Mouse (Mus musculus): ENCODE data around the gene Egfr.

The Egfr gene

DNA sequence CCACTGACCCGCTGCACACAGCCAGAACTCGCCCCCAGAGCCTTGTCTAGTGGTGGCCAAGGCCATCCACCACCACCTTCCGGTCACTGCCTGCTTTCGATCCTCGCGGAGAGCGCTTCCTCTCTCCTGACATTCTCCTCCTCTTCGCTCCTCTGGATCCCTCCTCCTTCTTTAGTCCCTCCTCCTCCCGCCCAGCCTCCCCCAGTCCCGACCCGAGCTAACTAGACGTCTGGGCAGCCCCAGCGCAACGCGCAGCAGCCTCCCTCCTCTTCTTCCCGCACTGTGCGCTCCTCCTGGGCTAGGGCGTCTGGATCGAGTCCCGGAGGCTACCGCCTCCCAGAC lies at the start of gene Egfr:
Egfr (plus strand) TSS at position 197 of the 342 bp plus-strand sequence.
- DNase-seq = no peak

DNA sequence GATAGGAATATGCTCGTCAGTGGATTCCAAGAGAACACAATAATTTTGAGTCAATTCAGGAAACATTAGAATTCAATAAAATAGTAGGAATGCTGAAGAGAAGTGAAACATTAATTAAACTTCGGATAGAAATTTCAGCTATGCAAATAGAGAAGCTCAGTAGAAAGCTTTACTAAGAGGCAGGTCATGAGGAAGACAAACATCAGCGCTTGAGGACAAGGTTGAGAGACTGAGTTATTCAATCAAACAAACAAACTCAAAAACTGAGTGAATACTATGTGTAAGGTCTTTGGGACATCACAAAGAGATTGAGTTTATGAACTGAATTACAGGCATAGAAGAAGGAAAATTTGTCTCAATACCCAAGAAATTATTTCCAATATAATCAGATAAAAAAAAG lies 48.8 kb upstream of the Egfr start:
- DNase-seq = no peak

DNA sequence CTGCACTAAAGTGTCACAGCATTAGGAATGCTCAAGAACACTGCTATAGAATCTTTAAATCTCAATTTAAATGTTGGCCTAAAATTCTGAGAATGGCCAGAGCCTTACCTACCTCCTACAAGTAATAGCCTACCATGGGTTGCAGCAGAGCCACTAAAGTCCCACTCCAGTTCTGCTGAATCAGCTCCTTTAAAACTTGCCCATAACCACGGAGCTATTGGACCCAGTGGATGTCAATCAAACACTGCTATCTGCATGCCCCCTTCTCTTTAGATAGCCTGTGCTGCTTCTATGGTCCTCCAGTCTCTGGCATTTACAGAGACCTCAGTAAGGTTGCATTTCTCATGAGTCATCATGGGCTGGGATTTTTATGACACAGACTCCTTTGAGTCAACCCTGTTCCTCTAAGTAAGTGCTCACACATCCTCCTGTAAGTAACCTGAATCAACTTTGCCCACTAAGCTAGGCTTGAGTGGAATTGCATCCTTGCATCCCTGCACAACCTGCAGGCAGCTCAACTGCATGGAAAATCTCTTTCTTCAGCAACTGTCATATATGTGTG lies 16.8 kb upstream of the Egfr start:
- DNase-seq = no peak

DNA sequence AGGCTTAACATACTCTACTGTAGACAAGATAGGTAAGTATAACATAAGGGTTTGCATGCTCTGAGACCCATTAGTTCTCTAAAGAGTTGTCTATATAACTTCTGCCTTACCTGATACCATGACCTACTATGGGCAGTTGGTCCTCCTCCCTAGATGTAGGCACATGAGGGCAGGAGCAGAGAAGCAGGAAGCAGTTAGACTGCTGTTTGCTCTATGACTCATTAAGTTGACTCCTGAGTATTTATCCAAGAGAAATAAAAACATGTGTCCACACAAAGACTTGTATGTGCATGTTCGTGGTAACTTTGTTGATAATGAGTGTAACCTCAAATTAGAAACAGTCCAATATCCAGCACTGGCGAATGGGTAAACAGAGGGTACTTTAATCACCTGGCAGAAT lies 14.7 kb upstream of the Egfr start:
- DNase-seq = no peak

DNA sequence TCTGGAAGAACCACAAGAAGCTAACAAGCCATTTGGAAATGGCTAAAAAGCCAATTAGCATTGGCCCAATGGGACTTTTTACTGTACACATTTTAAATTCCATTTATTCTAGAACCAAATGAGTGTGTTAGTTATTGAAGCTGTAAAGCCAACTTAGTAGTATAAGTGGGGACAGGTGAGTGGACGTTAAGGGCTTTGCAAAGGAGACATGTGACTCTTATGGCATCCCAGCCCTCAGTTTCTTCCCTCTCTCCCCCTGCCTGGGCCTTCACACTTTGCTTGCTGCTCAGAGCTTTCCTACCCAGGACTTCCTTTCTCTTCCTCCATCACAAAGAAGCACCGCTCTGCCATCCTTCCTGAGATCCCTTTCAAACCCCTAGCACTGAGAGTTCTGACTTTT lies 13.3 kb upstream of the Egfr start:
- DNase-seq = no peak

DNA sequence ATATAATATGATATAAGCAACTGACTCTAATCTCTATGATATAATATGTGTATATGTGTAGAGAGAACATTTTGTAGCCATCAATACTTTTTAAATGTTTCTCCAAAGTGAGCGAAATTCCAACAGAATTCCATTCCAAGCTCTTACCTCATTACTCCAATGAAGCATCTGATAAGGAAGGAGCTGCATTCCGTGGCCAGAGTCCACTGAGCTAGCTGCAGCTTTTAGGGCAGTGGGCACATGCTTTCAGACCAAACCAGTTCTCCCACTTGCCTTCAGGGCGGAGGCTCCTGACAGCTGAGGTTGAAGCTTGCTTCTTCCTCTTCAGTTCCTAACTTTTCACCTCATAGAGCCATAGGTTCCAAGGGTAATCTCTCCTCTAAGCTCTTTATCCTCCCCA lies 12.8 kb upstream of the Egfr start:
- DNase-seq = no peak

DNA sequence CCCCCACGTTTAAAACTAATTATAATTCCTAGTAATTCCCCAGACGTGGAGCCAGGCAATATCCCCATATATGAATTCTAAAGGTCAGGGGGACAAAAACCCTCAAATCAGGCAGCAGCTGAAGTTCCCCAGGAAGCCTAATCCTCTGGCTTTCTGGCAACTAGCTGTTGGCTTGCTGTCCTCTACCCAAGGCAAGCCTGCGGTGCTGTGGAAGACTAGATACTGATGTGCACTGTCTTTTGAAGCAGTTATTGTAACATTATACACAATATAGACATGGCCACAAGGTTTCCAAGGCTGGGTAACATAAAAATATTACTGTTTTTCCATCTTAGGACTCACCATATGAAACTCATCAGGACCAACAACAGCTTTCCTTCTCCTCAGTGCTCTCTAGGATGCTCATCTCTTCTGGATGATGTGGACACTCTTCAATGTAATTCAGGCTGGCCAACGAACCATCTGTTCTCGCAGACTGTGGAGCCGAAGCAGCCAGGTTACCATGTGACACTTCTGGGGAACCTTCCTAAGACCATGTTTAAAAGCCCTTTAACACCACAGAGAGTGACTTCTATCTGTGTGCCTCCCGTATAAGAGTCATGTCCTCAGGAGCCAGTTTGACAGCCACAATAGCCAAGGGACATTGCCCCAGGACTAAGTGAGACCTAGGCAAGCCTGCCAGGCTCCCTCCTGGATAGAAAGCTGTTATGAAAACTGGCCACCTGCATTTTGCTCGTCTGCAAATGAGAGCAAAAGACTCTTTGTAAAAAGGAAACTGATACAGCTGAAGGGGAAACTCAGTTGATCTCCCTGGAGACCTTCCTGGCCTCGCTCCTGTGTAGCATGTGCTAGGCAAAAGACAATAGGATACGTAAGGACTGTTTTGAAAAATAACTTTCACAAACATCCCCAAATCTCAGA lies 11.1 kb upstream of the Egfr start:
- DNase-seq = no peak

DNA sequence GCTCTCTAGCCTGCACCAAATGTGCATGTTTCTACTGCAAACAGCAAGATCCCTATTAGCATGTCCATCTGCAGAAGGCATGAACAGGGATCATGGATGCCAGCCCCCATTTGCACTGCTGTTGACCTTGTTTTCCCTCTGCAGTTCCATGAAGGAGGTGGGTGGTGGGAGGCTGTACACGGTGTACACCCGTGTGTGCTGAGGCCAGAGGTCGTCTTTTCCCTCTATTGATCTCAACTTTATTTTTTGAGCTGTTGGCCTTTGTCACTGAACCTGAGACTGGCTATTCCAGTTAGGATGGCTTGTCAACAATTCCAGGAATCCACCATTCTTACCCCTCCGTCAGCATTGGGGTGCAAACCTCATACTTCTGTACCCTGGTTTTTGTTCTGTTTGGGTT lies 9.8 kb upstream of the Egfr start:
- no peak for DNase-seq

DNA sequence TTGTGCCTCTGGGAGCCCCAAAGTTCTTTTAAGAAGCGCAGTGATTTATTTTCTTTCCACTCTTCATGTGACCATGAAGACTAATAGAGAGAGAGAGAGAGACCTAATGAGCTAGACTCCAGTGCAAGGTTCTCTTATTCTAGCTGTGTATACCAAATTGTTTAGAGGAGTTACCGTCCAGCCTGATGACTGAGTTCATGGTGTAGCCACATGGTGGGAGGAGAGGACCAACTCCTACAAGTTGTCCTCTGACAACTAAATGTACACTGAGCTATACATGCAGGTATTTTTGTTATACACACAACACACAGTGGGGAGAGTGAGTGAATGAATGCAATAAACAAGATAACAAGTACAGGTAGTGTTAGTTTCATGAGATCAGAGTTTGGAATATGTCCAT lies 9.2 kb upstream of the Egfr start:
- DNase-seq = no peak

DNA sequence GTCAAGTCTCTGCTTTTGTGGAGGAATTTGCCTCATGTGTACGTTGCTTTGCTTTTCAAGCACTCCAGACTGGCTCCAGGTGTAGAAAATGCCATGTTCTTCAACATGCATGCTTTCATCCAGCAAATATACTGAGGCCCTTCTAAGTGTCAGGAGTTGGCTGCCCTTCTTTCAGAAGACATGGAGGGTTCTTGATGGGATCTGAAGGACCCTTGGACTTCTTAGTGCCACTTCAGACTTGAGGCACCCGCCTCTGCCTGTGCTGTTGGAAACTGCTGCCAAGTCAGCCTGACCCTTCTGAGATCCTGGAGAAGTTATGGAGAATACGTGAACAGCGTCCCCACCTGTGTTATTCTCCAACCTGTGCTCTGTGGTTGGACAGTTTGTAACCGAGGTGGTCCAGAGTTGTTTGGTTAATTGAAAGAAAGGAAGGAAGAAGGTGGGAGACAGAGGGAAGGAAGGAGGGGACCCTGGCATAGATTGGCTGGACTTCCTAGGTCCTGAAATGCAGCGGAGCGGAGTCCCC lies 483 bp upstream of the Egfr start:
- no peak for DNase-seq

DNA sequence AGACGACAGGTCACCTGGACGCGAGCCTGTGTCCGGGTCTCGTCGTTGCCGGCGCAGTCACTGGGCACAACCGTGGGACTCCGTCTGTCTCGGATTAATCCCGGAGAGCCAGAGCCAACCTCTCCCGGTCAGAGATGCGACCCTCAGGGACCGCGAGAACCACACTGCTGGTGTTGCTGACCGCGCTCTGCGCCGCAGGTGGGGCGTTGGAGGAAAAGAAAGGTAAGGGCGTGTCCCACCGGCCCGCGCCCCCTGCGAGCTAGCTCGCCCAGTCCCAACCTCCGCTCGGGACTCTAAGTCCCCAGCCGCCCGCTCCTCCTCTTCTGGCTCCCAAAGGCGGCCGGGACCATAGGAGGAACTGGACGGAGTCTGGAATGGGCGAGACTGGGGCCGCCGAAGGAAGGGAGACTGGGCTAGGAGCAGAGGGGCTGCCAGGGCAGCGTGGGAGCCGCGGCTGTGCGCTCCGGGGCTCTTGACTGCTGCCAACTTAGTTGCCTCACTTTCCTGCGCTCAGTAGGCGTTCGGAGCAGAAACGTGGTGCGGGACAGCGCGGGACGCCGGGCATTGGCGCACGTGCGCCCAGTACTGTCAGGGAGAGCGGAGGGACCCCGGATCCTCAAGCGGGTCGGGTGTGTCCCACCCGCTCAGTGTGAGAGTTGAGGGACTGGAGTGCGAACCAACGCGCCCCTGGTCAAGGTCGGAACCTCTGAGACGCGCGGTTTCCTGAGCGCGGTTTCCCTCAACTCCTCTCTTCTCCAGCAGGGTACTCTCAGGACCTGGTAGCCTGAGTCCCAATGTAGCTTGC lies 548 bp downstream of the Egfr start:
- DNase-seq = no peak

DNA sequence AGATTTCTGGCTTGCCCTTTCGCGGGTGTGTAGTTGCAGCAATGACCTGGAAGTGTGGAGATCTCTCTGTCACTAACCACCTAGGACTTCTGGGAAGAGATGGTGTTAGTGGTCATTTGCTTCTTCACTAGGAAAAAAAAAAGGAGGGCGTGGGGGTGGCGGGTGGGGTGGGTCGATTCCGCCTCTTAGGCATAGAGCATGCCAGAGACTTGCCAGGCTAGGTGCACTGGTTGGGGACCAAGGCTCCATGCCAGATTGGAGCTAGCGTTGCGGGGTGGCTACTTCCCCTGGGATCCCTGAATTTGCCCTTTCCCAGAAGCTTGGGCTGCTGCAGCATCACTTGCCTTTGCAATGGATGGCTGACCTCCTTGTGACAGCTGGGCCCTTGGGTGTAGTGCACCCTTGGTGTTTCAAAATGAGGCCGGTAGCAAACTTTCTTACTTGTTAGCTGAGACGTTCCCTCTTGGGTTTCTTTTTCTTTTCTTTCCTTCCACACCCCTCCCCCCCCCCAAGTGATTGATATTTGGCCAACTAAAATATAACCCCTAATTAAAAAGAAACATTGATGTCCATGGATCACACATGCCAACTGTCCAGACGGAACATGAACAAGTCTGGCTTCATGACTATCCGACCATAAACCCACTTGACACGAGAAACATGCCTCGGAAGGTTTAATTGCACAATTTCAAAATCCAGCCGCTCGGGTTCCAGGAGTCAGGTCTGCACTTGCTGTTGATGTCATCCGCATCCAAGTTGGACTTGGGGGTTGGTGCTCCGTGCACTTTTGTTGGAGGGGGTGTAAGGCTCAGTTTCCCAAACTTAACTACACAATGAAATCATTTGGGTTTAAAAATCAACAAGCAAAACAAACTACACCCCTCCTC lies 1.4 kb downstream of the Egfr start:
- no peak for DNase-seq

DNA sequence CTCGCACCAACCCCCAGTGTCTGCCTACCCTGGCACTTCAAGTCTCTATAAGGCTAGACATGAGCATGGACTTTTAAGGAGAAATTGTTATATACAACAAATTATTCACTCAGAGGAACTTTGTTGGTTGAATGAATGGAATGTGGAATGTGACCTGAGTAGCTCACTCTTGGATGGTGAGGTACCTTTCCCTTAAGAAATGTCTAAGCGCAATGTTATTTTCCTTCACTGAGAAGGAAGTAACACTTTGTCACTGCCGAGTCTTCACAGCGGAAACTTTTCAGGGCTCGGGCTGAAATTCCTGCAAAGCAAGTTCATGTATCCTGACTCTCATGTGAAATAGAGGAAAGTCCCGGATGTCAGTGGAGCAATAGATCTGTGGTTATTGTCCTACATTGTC lies 7.9 kb downstream of the Egfr start:
- no peak for DNase-seq

DNA sequence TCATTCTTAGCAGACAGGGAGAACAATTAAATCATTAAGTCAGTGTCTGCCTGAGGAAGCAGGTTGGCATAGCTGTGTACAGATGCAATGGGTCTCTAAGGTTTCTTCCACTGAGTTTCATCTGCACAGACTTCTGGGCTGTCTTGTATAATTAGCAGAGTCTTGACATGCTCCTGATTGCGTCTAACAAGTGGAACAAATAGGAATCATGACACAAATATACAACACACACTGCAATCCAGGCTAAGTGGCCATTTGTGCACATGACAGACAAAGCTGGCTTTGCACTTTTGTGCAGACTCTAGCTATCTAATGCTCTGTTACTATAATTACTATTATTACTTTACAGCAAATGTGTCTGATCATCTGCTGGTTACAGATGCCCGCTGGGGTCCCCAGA lies 9.2 kb downstream of the Egfr start:
- DNase-seq = no peak

DNA sequence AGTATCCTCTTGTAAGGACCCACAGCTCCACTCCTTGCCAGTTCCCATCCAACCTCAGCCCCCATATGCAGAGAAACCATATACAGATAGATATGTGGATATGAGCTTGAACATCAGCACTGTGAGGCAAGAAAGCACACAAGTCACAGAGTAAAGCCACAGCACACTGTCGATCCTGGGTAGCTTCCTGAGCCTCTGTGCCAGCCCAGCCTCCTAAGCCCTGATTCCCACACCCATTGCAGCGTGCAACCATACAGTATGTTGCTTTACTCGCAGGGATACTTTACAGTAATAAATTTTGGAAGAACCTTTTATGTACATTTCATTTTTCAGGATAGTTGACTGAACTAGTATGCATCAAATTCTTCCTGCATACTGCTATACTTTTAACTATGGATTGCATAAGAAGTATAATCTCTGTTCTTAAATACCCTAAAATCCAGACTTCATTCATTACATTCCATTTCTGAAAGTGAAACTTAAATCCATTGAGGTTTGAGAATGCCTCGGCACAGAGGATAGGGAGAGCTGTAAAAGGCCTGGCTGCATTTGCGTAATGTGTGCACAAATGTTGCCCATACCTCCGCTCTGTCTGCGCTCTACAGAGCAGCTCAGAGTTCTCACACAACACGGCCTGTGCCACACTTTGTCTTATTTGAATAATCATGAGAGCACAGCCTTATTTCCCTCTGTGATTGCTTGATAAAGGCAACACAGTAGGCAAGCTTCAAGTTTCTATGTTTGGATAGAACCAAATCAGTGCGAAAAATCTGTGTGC lies 14.2 kb downstream of the Egfr start:
- no peak for DNase-seq

DNA sequence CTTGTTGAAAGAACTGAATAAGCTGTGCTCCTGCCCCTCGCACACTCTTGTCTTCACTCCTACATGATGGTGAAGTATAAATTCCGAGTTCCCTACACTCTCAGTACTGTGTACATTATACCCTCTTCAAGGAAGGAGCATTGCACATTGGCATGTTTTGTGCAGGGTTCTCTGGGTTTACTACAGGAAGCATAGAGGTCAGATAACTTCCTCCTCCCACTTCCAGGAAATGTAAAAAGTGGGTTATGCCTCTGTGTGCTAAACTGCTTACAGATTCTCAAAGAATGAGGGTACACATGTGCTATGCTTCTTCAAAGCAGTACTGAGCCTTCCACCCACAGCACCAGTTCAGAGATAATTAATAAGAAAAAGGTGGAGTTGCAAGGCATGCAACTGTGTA lies 16.0 kb downstream of the Egfr start:
- DNase-seq = no peak

DNA sequence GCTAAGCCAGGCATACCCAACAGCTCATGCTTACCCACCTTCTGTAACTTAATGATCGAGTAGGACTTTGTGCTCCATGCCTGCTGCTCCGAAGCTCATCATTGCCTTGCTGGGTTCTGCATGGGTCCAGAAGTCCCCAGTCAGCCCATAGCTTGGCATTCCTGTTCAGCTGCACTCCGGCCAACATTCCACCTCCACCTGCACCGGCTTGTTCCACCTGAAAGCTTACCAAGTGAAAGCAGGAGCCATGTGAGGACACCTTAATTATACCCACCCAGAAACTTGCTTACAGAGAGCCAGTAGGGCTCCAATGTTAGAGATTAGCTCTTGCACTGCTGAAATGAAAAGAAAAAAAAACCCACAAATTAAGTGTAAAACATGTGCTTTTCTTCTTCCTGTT lies 17.3 kb downstream of the Egfr start:
- DNase-seq = no peak

DNA sequence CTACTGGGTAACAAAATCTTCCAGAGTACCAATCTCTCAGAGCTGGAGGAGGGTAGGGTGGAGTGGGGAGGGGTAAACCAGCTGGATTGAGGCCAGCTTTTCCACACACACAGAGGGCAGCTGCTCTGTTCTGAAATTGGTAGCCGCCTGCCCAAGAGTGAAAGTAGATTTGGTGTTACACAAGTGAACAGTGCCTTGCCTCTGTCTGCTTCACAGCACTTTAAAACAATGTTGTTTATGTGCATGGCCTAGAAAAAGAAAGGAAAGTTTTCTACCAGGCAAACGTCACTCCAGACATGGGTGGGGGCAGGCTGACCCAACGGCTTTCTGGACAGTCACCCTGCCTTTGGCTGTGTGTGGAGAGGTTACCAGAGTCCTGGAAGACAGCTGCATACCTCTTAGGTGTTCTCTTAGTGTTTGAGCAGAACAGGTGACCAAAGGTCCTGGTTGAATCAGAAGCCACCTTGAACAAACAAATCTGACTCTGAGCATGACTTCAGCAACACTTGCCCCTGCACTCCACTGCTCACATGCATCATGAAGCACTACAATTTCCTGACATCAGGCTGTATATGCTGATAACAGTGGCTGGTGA lies 17.8 kb downstream of the Egfr start:
- DNase-seq = no peak

DNA sequence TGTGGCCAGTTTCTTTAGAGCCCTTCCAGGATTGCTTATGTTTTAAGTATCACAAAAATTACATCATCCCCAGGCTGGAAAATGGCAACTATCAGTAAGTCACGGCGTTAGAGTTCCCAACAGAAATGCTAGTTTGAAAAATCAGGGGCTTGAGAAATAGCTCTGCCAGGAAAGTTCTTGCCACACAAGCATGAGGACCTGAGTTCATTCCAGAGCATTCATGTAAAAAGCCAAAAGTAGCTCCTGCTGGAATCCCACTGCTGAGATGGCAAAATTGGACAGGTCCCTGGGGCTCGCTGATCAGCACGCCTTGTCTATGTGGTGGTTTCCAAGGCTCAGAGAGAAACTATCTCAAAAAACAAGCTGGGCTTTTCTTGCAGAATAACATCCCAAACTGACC lies 19.0 kb downstream of the Egfr start:
- DNase-seq = no peak

DNA sequence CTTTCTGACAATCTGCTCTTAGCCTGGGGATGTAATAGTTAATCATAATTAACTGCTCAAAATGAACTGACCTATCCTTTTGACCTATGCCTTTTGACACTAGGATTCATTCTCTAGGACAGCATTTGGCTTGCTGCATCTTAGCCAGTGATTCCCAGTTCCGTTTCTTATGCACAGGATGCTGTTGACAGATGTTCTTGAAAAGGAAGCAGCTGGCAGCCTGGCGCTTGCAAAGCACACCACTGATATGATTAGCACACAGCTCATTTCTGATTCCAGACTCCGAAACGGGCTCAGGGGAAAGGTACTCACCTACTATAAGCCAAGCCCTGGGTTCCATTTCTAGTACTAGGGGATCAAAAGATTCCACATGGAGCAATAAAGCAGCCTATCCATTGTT lies 20.7 kb downstream of the Egfr start:
- DNase-seq = no peak

DNA sequence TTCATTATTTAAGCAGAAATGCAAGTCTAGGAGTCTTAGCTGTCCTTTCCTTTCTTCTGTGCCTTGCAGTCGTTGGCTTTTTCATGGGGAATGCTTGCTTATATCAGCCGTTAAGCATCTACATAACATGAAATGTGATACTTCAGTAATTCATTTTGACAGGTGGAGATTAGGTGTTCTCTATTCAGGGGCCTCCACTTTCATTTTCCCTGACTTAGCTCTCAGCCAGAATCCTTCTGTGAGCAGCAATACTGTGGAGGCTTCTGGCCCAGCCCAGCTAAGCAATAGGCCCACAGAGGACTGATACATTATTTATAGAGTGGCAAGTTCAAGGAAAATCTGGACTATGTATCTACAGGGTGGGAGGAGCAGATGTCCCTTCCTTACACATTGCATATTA lies 25.0 kb downstream of the Egfr start:
- no peak for DNase-seq

Measured in spleen, adult 18-20 months (tissue).